Mouse (Mus musculus): Measurements from ENCODE around the gene Rassf3.

The Rassf3 gene

GRCm38 (mm10) chr10:121365781-121366272 is 110.3 kb downstream of the Rassf3 start:
- DNase-seq (ENCODE audit: low spot score) = no peak

- peak; percentile 88 for DNase-seq (ENCODE audit: low spot score)
These were observed 111.2 kb downstream of the Rassf3 start, which contains the start of gene Gns for GRCm38 (mm10) chr10:121364801-121365564. Gene Gns, plus strand, starts transcription at chr10:121365090.

GRCm38 (mm10) chr10:121364306-121364705 is 111.8 kb downstream of the Rassf3 start:
- no peak for DNase-seq (ENCODE audit: low spot score)

- no peak for DNase-seq (ENCODE audit: low spot score)
These were observed 112.9 kb downstream of the Rassf3 start for GRCm38 (mm10) chr10:121363201-121363600.

- no peak for DNase-seq (ENCODE audit: low spot score)
These were observed 115.8 kb downstream of the Rassf3 start for GRCm38 (mm10) chr10:121360358-121360757.

All from ovary, postnatal 36 days (tissue).